Mouse (Mus musculus) adrenal gland (tissue): ENCODE measurements around the gene Cand1.

Experiments
- intact Hi-C: fragments of 180-260 bp; cut with DNase I; formaldehyde crosslinking; loops from one replicate; pipeline ENCODE4 v1.15.1; 2025
- long read RNA-seq, 2 experiments: library from polyadenylated mRNA; unstranded; transcript quantifications; one replicate each; pipeline ENCODE4 v2.0.0; 2020; ENCODE audit warnings: borderline replicate concordance in 1 of 2; ENCODE audit not compliant: insufficient replicate concordance in 1 of 2

Gene Cand1
- long read RNA-seq, experiment 1, full-length matches to known transcripts = 10 of 15 reads
- long read RNA-seq, experiment 1, partial matches to known transcripts = 2 of 15 reads
- long read RNA-seq, experiment 1, other reads (novel, unspliced or antisense) = 3 of 15 reads
- long read RNA-seq, experiment 2, full-length matches to known transcripts = 5 of 13 reads
- long read RNA-seq, experiment 2, partial matches to known transcripts = 5 of 13 reads
- long read RNA-seq, experiment 2, other reads (novel, unspliced or antisense) = 3 of 13 reads

GRCm38 (mm10) chr10:119239969-119240721 is at the start of gene Cand1:
Gene Cand1 (minus strand): TSS chr10:119240055.
- intact Hi-C loops = no loop called here

- intact Hi-C loops = no loop called here
These were observed 39.0 kb upstream of the Cand1 start for GRCm38 (mm10) chr10:119278871-119279270.

- intact Hi-C loops = no loop called here
These were observed 34.5 kb upstream of the Cand1 start for GRCm38 (mm10) chr10:119274333-119274732.

GRCm38 (mm10) chr10:119272536-119272935 is 32.7 kb upstream of the Cand1 start:
- intact Hi-C loops = no loop called here

- intact Hi-C loops = no loop called here
These were observed 32.1 kb upstream of the Cand1 start for GRCm38 (mm10) chr10:119272005-119272404.

- intact Hi-C loops = no loop called here
These were observed 31.2 kb upstream of the Cand1 start for GRCm38 (mm10) chr10:119271101-119271500.

GRCm38 (mm10) chr10:119270384-119270985 is 30.6 kb upstream of the Cand1 start:
- intact Hi-C loops = no loop called here

GRCm38 (mm10) chr10:119264761-119265160 is 24.9 kb upstream of the Cand1 start:
- intact Hi-C loops = no loop called here

GRCm38 (mm10) chr10:119262821-119263220 is 23.0 kb upstream of the Cand1 start:
- intact Hi-C loops = no loop called here

- intact Hi-C loops = no loop called here
These were observed 18.0 kb upstream of the Cand1 start for GRCm38 (mm10) chr10:119257876-119258275.

- intact Hi-C loops = no loop called here
These were observed 4.3 kb upstream of the Cand1 start for GRCm38 (mm10) chr10:119244146-119244545.

- intact Hi-C loops = no loop called here
These were observed 851 bp upstream of the Cand1 start for GRCm38 (mm10) chr10:119240722-119241089.

- intact Hi-C loops = no loop called here
These were observed 254 bp downstream of the Cand1 start for GRCm38 (mm10) chr10:119239633-119239968.

- intact Hi-C loops = no loop called here
These were observed 747 bp downstream of the Cand1 start for GRCm38 (mm10) chr10:119238985-119239631.

GRCm38 (mm10) chr10:119231526-119231925 is 8.3 kb downstream of the Cand1 start:
- intact Hi-C loops = no loop called here

- intact Hi-C loops = no loop called here
These were observed 9.2 kb downstream of the Cand1 start for GRCm38 (mm10) chr10:119230703-119231102.

GRCm38 (mm10) chr10:119230074-119230669 is 9.7 kb downstream of the Cand1 start:
- intact Hi-C loops = no loop called here

GRCm38 (mm10) chr10:119223686-119224085 is 16.2 kb downstream of the Cand1 start:
- intact Hi-C loops = no loop called here

GRCm38 (mm10) chr10:119221631-119222030 is 18.2 kb downstream of the Cand1 start:
- intact Hi-C loops = no loop called here

GRCm38 (mm10) chr10:119219415-119219814 is 20.4 kb downstream of the Cand1 start:
- intact Hi-C loops = no loop called here

GRCm38 (mm10) chr10:119218274-119219080 is 21.4 kb downstream of the Cand1 start:
- intact Hi-C loops = no loop called here
